Mouse (Mus musculus): ENCODE measurements at regions not wholly inside any gene's neighbourhood (a gene's known extent, or its start where the extent isn't known, plus 50 kb on each side); places are given as distances from the start of the nearest gene placed in this dataset.
A peak's percentile ranks its signal among the peaks of the same experiment; 100 is the strongest.

GRCm38 (mm10) chr3:10697698-10698452, 362.4 kb upstream of the Gm38303 start:
- DNase-seq (ENCODE audit: low spot score), result no peak
- 69% methylated on average over 7 of the region's 7 CpGs for WGBS
- no peaks in the 10 kb centered on the region for H3K4me1 ChIP-seq (replicated peaks; ENCODE audit: control insufficient read depth, insufficient read depth, low read length)
- no peak overlapping the region for H3K9ac ChIP-seq (ENCODE audit: low read length)
- H3K36me3 ChIP-seq (ENCODE audit: control insufficient read depth, insufficient read depth, low read length), result no peaks in the 10 kb centered on the region
- H3K27me3 ChIP-seq (ENCODE audit: control insufficient read depth, insufficient read depth, low read length), result no peaks in the 10 kb centered on the region
- ATAC-seq (replicated peaks; ENCODE audit: low FRiP score), result peak; percentile 44; the same call in 1 of the 2 replicates
- H3K4me3 ChIP-seq (ENCODE audit: low read depth, low read length), result no peak overlapping the region
- H3K27ac ChIP-seq (ENCODE audit: low read depth, low read length), result no peak overlapping the region
- no peaks in the 10 kb centered on the region for H3K9me3 ChIP-seq (ENCODE audit: control insufficient read depth, low read length)
- no peak overlapping the region for H3K4me2 ChIP-seq (ENCODE audit: low read depth, low read length, severe bottlenecking)

- H3K36me3 ChIP-seq (ENCODE audit: control insufficient read depth, insufficient read depth, low read length), result no peaks in the 10 kb centered on the region
- ATAC-seq (replicated peaks; ENCODE audit: low FRiP score), result peak; percentile 31; the same call in 1 of the 2 replicates
- no peak overlapping the region for H3K27ac ChIP-seq (ENCODE audit: low read depth, low read length)
- WGBS, result 46% methylated on average over 4 of the region's 4 CpGs
- DNase-seq (ENCODE audit: low spot score), result no peak
- H3K9ac ChIP-seq (ENCODE audit: low read length), result no peak overlapping the region
- no peaks in the 10 kb centered on the region for H3K27me3 ChIP-seq (ENCODE audit: control insufficient read depth, insufficient read depth, low read length)
- H3K4me3 ChIP-seq (ENCODE audit: low read depth, low read length), result no peak overlapping the region
- H3K4me2 ChIP-seq (ENCODE audit: low read depth, low read length, severe bottlenecking), result no peak overlapping the region
- no peaks in the 10 kb centered on the region for H3K9me3 ChIP-seq (ENCODE audit: control insufficient read depth, low read length)
- H3K4me1 ChIP-seq (replicated peaks; ENCODE audit: control insufficient read depth, insufficient read depth, low read length), result no peaks in the 10 kb centered on the region
These were observed 350.0 kb upstream of the Gm38303 start for GRCm38 (mm10) chr3:10685501-10685951.

- ATAC-seq (replicated peaks; ENCODE audit: low FRiP score) (peak; percentile 84), DNase-seq (ENCODE audit: low spot score) (peak; percentile 65)
- Histone ChIP-seq H3K36me3 (ENCODE audit: control insufficient read depth, insufficient read depth, low read length) (no peaks in the 10 kb centered on the region), H3K27ac (ENCODE audit: low read depth, low read length) (no peak overlapping the region), H3K4me1 (replicated peaks; ENCODE audit: control insufficient read depth, insufficient read depth, low read length) (no peaks in the 10 kb centered on the region), H3K4me3 (ENCODE audit: low read depth, low read length) (no peak overlapping the region), H3K9me3 (ENCODE audit: control insufficient read depth, low read length) (no peaks in the 10 kb centered on the region), H3K27me3 (ENCODE audit: control insufficient read depth, insufficient read depth, low read length) (no peaks in the 10 kb centered on the region), H3K4me2 (ENCODE audit: low read depth, low read length, severe bottlenecking) (no peak overlapping the region), H3K9ac (ENCODE audit: low read length) (no peak overlapping the region)
- WGBS, result 68% methylated on average over 6 of the region's 6 CpGs
These were observed 349.5 kb upstream of the Gm38303 start for GRCm38 (mm10) chr3:10684885-10685500.

GRCm38 (mm10) chr3:10681938-10682337, 346.5 kb upstream of the Gm38303 start:
- Histone ChIP-seq H3K9me3 (ENCODE audit: control insufficient read depth, low read length) (no peaks in the 10 kb centered on the region), H3K27me3 (ENCODE audit: control insufficient read depth, insufficient read depth, low read length) (no peaks in the 10 kb centered on the region)

GRCm38 (mm10) chr3:10647975-10648511, 312.6 kb upstream of the Gm38303 start:
- 84% methylated on average over 3 of the region's 3 CpGs for WGBS
- no peak for DNase-seq (ENCODE audit: low spot score)
- ATAC-seq (replicated peaks; ENCODE audit: low FRiP score), result no peak

More at GRCm38 (mm10) chr3:10681938-10682337, 346.5 kb upstream of the Gm38303 start:
- no peak overlapping the region for H3K27ac ChIP-seq (ENCODE audit: low read depth, low read length)
- no peak overlapping the region for H3K4me2 ChIP-seq (ENCODE audit: low read depth, low read length, severe bottlenecking)
- H3K4me3 ChIP-seq (ENCODE audit: low read depth, low read length), result no peak overlapping the region
- no peak for DNase-seq (ENCODE audit: low spot score)
- no peaks in the 10 kb centered on the region for H3K4me1 ChIP-seq (replicated peaks; ENCODE audit: control insufficient read depth, insufficient read depth, low read length)
- ATAC-seq (replicated peaks; ENCODE audit: low FRiP score), result no peak
- H3K36me3 ChIP-seq (ENCODE audit: control insufficient read depth, insufficient read depth, low read length), result no peaks in the 10 kb centered on the region
- H3K9ac ChIP-seq (ENCODE audit: low read length), result no peak overlapping the region

More at GRCm38 (mm10) chr3:10647975-10648511, 312.6 kb upstream of the Gm38303 start:
- no peak overlapping the region for H3K4me2 ChIP-seq (ENCODE audit: low read depth, low read length, severe bottlenecking)
- no peak overlapping the region for H3K9ac ChIP-seq (ENCODE audit: low read length)
- no peak overlapping the region for H3K4me3 ChIP-seq (ENCODE audit: low read depth, low read length)
- H3K27ac ChIP-seq (ENCODE audit: low read depth, low read length), result no peak overlapping the region
- H3K36me3 ChIP-seq (ENCODE audit: control insufficient read depth, insufficient read depth, low read length), result no peaks in the 10 kb centered on the region
- H3K27me3 ChIP-seq (ENCODE audit: control insufficient read depth, insufficient read depth, low read length), result no peaks in the 10 kb centered on the region
- H3K9me3 ChIP-seq (ENCODE audit: control insufficient read depth, low read length), result no peaks in the 10 kb centered on the region
- no peaks in the 10 kb centered on the region for H3K4me1 ChIP-seq (replicated peaks; ENCODE audit: control insufficient read depth, insufficient read depth, low read length)

Data from forebrain, embryonic 11.5 days (tissue).